Mouse (Mus musculus) gastrocnemius, adult 2 months (tissue): ENCODE data around the gene Aup1. TPM values are rescaled to one million over a fixed set of nuclear protein-coding genes. Genes with fewer than 3 reads are reported as not detected.
A peak's percentile ranks its signal among the peaks of the same experiment; 100 is the strongest.

Experiments used
- DNase-seq: peaks from one replicate; pipeline ENCODE4 v3.0.0; 2022
- H3K27ac ChIP-seq: fragments of 200-600 bp; 2 replicates; pipeline ENCODE4 v1.8.1; 2022; ENCODE audit warnings: mild to moderate bottlenecking
- H3K4me3 ChIP-seq: fragments of 200-600 bp; 2 replicates; pipeline ENCODE4 v1.8.1; 2022; ENCODE audit warnings: mild to moderate bottlenecking, moderate library complexity
- CTCF ChIP-seq: fragments of 200-600 bp; IDR thresholded peaks from 2 replicates; pipeline ENCODE4 v1.8.1; 2022; ENCODE audit warnings: antibody characterized with exemption, mild to moderate bottlenecking, moderate library complexity
- intact Hi-C: fragments of 180-260 bp; cut with DNase I; formaldehyde crosslinking; loops from one replicate; pipeline ENCODE4 v1.15.1; 2025
- total RNA-seq, 2 experiments: library from RNA; stranded (reverse); gene quantifications; 2 replicates each; pipeline ENCODE4 v1.2.3; 2021

Gene Aup1
- total RNA-seq, 2 experiments from 2014 or later: 94.5 to 101 TPM

GRCm38 (mm10) chr6:83019044-83019443 lies 35.3 kb upstream of the Aup1 start:
- TF ChIP-seq CTCF: no peak
- Histone ChIP-seq H3K27ac (no peak overlapping the region), H3K4me3 (no peak overlapping the region)
- DNase-seq: no peak
- intact Hi-C loops: no loop called here

- intact Hi-C loops: no loop called here
- Histone ChIP-seq H3K27ac (peak overlapping the region; percentile 41; the same call in 1 of the 2 replicates), H3K4me3 (no peak overlapping the region)
- TF ChIP-seq CTCF: no peak
- no peak for DNase-seq
Measured at GRCm38 (mm10) chr6:83020121-83020520, 34.2 kb upstream of the Aup1 start.

- DNase-seq: no peak
- peak overlapping the region; percentile 67 for H3K27ac ChIP-seq
- TF ChIP-seq CTCF: no peak
- H3K4me3 ChIP-seq: no peak overlapping the region
- intact Hi-C loops: no loop called here
Measured at GRCm38 (mm10) chr6:83020836-83021593, 33.3 kb upstream of the Aup1 start.

DNA sequence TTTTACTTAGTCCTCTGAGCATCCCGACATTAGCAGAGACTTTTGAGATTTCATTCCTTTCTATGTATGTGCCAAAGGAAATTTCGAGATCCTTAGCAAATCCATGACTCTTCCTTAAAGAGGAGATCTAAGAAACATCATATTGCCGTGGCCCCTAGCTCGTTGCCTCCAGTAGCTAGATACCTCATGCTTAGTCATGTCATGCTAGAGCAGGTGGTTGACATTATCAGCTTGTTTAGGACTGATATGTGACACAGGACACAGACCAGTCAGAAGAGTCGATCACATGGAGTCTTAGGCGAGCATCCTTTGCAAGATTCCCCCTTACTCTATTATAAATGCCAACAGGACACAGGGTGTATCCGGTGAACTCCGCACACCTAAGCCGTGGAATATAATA lies 31.3 kb upstream of the Aup1 start:
- H3K4me3 ChIP-seq: no peak overlapping the region
- no peak for TF ChIP-seq CTCF
- intact Hi-C loops: no loop called here
- DNase-seq: no peak
- H3K27ac ChIP-seq: no peak overlapping the region

GRCm38 (mm10) chr6:83023786-83024185 lies 30.5 kb upstream of the Aup1 start:
- no peak for TF ChIP-seq CTCF
- DNase-seq: no peak
- H3K4me3 ChIP-seq: no peak overlapping the region
- intact Hi-C loops: no loop called here
- H3K27ac ChIP-seq: no peak overlapping the region

DNA sequence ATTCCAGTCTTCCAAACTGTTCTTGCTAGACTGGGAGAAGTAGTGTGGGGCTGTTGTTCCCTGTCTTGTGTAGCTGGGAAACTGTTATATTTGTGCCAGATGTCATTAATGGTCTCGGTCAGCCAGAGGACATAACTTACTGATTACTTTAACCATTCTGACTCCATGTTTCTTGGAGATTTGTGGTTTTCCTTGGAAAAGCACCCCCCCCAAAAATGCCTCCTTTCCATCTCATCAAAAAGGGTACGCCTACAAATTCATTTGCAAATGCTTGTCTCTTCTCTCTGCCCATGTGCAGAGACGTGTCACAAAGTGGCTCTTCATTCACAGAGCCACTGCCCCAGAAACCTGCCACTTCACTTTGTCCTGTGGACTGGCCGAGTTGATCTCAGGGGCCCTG lies 29.9 kb upstream of the Aup1 start:
- no peak for TF ChIP-seq CTCF
- Histone ChIP-seq H3K4me3 (no peak overlapping the region), H3K27ac (no peak overlapping the region)
- intact Hi-C loops: no loop called here
- no peak for DNase-seq

- no peak for TF ChIP-seq CTCF
- DNase-seq: no peak
- intact Hi-C loops: no loop called here
- Histone ChIP-seq H3K4me3 (no peak overlapping the region), H3K27ac (no peak overlapping the region)
Measured at GRCm38 (mm10) chr6:83025221-83025620, 29.1 kb upstream of the Aup1 start.

DNA sequence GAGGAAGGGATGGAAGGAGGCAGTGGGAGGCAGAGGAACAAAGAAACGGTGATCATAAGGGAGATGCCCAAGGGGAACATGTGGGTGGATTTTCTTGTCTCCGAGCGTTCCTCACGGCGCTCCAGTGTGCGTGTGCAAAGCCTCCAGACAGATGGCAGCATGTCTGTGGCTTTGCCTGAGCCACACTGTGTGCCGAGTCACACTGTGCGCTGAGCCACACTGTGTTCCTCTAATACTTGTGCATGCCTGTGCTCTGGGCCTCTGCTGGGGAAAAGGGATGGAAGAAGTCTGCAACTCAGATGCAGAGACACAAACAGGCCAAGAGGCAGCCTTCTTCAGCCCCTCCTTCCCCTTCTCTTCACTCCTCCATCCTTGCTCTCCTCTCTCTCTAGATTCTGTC lies 27.0 kb upstream of the Aup1 start:
- DNase-seq: no peak

GRCm38 (mm10) chr6:83027706-83028105 lies 26.6 kb upstream of the Aup1 start:
- peak; percentile 53 for DNase-seq
- no peak for TF ChIP-seq CTCF
- intact Hi-C loops: no loop called here
- Histone ChIP-seq H3K27ac (peak overlapping the region; percentile 68), H3K4me3 (no peak overlapping the region)

More for the DNA sequence above, 27.0 kb upstream of the Aup1 start:
- no peak for TF ChIP-seq CTCF
- Histone ChIP-seq H3K4me3 (no peak overlapping the region), H3K27ac (peak overlapping the region; percentile 68)
- intact Hi-C loops: no loop called here

- intact Hi-C loops: no loop called here
- no peak for TF ChIP-seq CTCF
- Histone ChIP-seq H3K4me3 (no peak overlapping the region), H3K27ac (peak overlapping the region; percentile 57)
- no peak for DNase-seq
Measured at GRCm38 (mm10) chr6:83029777-83030176, 24.5 kb upstream of the Aup1 start.

DNA sequence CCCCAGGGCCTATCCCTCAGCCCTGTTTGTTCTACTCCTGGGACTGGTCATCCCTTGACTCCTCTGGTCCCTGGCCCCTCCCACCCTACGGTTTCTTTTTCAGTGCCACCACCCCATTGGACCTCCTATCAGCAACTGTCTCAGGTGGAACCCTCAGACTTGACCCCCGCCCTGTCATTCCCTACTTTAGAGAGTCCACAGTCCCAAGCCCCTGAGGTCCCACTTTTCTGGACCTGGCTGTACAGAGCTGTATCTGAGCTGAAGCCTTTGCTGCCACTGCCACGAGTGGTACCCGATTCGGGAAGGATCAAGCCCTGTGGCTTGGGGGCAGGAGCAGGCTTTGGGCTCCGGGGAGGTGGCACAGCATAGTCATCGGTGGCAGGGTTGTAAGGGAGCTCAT lies 23.2 kb upstream of the Aup1 start:
- Histone ChIP-seq H3K4me3 (peak overlapping the region; percentile 81), H3K27ac (peak overlapping the region; percentile 88)
- no peak for TF ChIP-seq CTCF
- intact Hi-C loops: no loop called here
- DNase-seq: no peak

- Histone ChIP-seq H3K27ac (peak overlapping the region; percentile 88), H3K4me3 (peak overlapping the region; percentile 81)
- intact Hi-C loops: no loop called here
- no peak for TF ChIP-seq CTCF
- DNase-seq: no peak
Measured at GRCm38 (mm10) chr6:83031921-83032590, 22.3 kb upstream of the Aup1 start.

GRCm38 (mm10) chr6:83032769-83033191 lies 21.5 kb upstream of the Aup1 start:
- Histone ChIP-seq H3K4me3 (peak overlapping the region; percentile 81), H3K27ac (peak overlapping the region; percentile 88)
- DNase-seq: peak; percentile 50
- TF ChIP-seq CTCF: no peak
- intact Hi-C loops: no loop called here
